Mouse (Mus musculus) heart, adult 18-20 months (tissue): ENCODE measurements around the gene N4bp2l2. TPM values are rescaled to one million over a fixed set of nuclear protein-coding genes. Genes with fewer than 3 reads are reported as not detected.
"Not testable (repeated sequence)": the region's sequence is repeated elsewhere in the genome, so short reads cannot be mapped to it uniquely, and the experiment has no call there.

Experiments used
- DNase-seq, 2 experiments: peaks; one replicate each; pipeline ENCODE4 v3.0.0; 2021 to 2022; ENCODE audit warnings: mixed read lengths in 1 of 2
- total RNA-seq, 2 experiments: library from RNA; stranded (reverse); gene quantifications; 2 replicates each; pipeline ENCODE4 v1.2.3; 2021

N4bp2l2 gene
- total RNA-seq, 2 experiments from 2014 or later = 41.1 to 41.3 TPM

- not testable (repeated sequence) for DNase-seq
These were observed 22.6 kb downstream of the N4bp2l2 start for GRCm38 (mm10) chr5:150643390-150643789.

- no peak for DNase-seq
These were observed 24.5 kb downstream of the N4bp2l2 start for GRCm38 (mm10) chr5:150641440-150641839.

- DNase-seq = peak in 1 of 2 experiments; percentile 10
These were observed 36.3 kb downstream of the N4bp2l2 start for GRCm38 (mm10) chr5:150629692-150630091.

GRCm38 (mm10) chr5:150629272-150629671, 36.7 kb downstream of the N4bp2l2 start:
- no peak for DNase-seq

- no peak for DNase-seq
These were observed 40.5 kb downstream of the N4bp2l2 start for GRCm38 (mm10) chr5:150625528-150625927.

GRCm38 (mm10) chr5:150622792-150623191, 43.2 kb downstream of the N4bp2l2 start:
- no peak for DNase-seq

- no peak for DNase-seq
These were observed 44.4 kb downstream of the N4bp2l2 start for GRCm38 (mm10) chr5:150621592-150621991.

- no peak for DNase-seq
These were observed 45.3 kb downstream of the N4bp2l2 start for GRCm38 (mm10) chr5:150620588-150621135.

GRCm38 (mm10) chr5:150618599-150619355, 47.2 kb downstream of the N4bp2l2 start:
- DNase-seq = no peak

- no peak for DNase-seq
These were observed 49.3 kb downstream of the N4bp2l2 start for GRCm38 (mm10) chr5:150616731-150617130.

GRCm38 (mm10) chr5:150616216-150616615, 49.8 kb downstream of the N4bp2l2 start:
- no peak for DNase-seq

- DNase-seq = no peak
These were observed 51.9 kb downstream of the N4bp2l2 start for GRCm38 (mm10) chr5:150614054-150614453.

- DNase-seq = no peak
These were observed 54.3 kb downstream of the N4bp2l2 start for GRCm38 (mm10) chr5:150611697-150612096.

GRCm38 (mm10) chr5:150611136-150611535, 54.8 kb downstream of the N4bp2l2 start:
- DNase-seq = no peak

- no peak for DNase-seq
These were observed 58.4 kb downstream of the N4bp2l2 start for GRCm38 (mm10) chr5:150607631-150608030.

GRCm38 (mm10) chr5:150606131-150606530, 59.9 kb downstream of the N4bp2l2 start:
- DNase-seq = no peak

- DNase-seq = no peak
These were observed 64.3 kb downstream of the N4bp2l2 start for GRCm38 (mm10) chr5:150601441-150602230.

- DNase-seq = peak in 1 of 2 experiments; percentile 46
These were observed 65.2 kb downstream of the N4bp2l2 start for GRCm38 (mm10) chr5:150600554-150601440.

GRCm38 (mm10) chr5:150599301-150600294, 66.4 kb downstream of the N4bp2l2 start:
- DNase-seq = no peak
